Mouse (Mus musculus) heart, embryonic 16.5 days (tissue): ENCODE data around the gene C3. TPM values are rescaled to one million over a fixed set of nuclear protein-coding genes. Genes with fewer than 3 reads are reported as not detected.

Experiments
- ATAC-seq: fragments of 200-750 bp; cut with Nextera tagmentation; replicated peaks from 2 replicates; pipeline ENCODE4 v1.8.0; 2017; ENCODE audit warnings: moderate number of reproducible peaks; ENCODE audit not compliant: insufficient read depth, low FRiP score; ENCODE audit errors: extremely low read depth
- H3K27ac ChIP-seq: fragments of 300-500 bp; sonication (generic); 2 replicates; pipeline ENCODE4 v1.5.1; 2014; ENCODE audit warnings: mild to moderate bottlenecking, low read length, control low read depth, moderate library complexity
- H3K27me3 ChIP-seq: fragments of 300-500 bp; sonication (generic); 2 replicates; pipeline ENCODE4 v1.6.1; 2014; ENCODE audit warnings: low read length, mixed read lengths; ENCODE audit not compliant: control insufficient read depth, insufficient read depth
- H3K36me3 ChIP-seq: fragments of 300-500 bp; sonication (generic); 2 replicates; pipeline ENCODE4 v1.6.1; 2014; ENCODE audit not compliant: control insufficient read depth, insufficient read depth
- H3K4me1 ChIP-seq: fragments of 300-500 bp; sonication (generic); 2 replicates; pipeline ENCODE4 v1.6.1; 2014; ENCODE audit warnings: low read length, mixed read lengths; ENCODE audit not compliant: control insufficient read depth, insufficient read depth
- H3K4me2 ChIP-seq: fragments of 300-500 bp; sonication (generic); 2 replicates; pipeline ENCODE4 v1.6.1; 2014; ENCODE audit warnings: low read depth, mild to moderate bottlenecking, control low read depth, low read length
- H3K4me3 ChIP-seq: fragments of 300-500 bp; sonication (generic); 2 replicates; pipeline ENCODE4 v1.5.1; 2014; ENCODE audit warnings: mild to moderate bottlenecking, control low read depth, low read length
- H3K9ac ChIP-seq: fragments of 300-500 bp; sonication (generic); 2 replicates; pipeline ENCODE4 v1.6.1; 2014; ENCODE audit warnings: low read length, control low read depth
- H3K9me3 ChIP-seq: fragments of 300-500 bp; sonication (generic); replicated peaks from 2 replicates; pipeline ENCODE4 v1.6.1; 2016; ENCODE audit warnings: low read length; ENCODE audit not compliant: control insufficient read depth
- WGBS: fragments of 180-500 bp; shearing (Covaris S2); extraction: QIAGEN DNeasy Blood & Tissue Kit; methylation state at CpG from one replicate; pipeline ENCODE4 v1.1.7; 2014; 5-methylcytosine and 5-hydroxymethylcytosine counted together
- polyA plus RNA-seq: library from polyadenylated mRNA; unstranded; fragments of >200 nt; fragmentation: Nextera tagmentation; extraction: Ambion mirVana; gene quantifications from 2 replicates; pipeline ENCODE4 v1.2.1, GENCODE M21; 2015

Gene C3
- polyA plus RNA-seq, 1 experiment from 2014 or later: 6.3 TPM

DNA sequence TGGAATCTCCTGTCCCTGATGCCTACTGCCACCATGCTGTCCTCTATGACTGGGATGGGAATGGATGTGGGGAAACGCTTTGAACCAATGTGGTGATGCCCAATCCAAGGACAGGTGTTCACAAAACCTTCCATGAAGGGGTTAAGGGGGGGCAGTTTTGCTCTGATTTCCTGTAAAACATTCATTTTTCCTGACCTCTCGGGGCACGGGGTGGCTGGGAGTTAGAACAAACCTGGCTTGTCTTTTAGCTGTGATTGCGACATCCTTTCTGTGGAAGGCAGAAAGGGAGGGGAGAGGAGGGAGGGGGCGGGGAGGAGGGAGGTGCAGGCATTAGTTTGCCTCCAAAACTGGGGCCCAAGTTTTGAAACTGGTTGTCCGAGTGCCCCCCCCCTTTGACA, 2.8 kb upstream of the C3 start:
- H3K36me3 ChIP-seq: peaks cover 8% of the 10 kb centered on the region
- H3K9ac ChIP-seq: no peak overlapping the region
- WGBS: 48% methylated on average over 6 of the region's 6 CpGs
- H3K4me2 ChIP-seq: no peak overlapping the region
- no peaks in the 10 kb centered on the region for H3K9me3 ChIP-seq
- H3K27me3 ChIP-seq: no peaks in the 10 kb centered on the region
- ATAC-seq: no peak
- no peak overlapping the region for H3K4me3 ChIP-seq
- H3K27ac ChIP-seq: no peak overlapping the region
- H3K4me1 ChIP-seq: no peaks in the 10 kb centered on the region

DNA sequence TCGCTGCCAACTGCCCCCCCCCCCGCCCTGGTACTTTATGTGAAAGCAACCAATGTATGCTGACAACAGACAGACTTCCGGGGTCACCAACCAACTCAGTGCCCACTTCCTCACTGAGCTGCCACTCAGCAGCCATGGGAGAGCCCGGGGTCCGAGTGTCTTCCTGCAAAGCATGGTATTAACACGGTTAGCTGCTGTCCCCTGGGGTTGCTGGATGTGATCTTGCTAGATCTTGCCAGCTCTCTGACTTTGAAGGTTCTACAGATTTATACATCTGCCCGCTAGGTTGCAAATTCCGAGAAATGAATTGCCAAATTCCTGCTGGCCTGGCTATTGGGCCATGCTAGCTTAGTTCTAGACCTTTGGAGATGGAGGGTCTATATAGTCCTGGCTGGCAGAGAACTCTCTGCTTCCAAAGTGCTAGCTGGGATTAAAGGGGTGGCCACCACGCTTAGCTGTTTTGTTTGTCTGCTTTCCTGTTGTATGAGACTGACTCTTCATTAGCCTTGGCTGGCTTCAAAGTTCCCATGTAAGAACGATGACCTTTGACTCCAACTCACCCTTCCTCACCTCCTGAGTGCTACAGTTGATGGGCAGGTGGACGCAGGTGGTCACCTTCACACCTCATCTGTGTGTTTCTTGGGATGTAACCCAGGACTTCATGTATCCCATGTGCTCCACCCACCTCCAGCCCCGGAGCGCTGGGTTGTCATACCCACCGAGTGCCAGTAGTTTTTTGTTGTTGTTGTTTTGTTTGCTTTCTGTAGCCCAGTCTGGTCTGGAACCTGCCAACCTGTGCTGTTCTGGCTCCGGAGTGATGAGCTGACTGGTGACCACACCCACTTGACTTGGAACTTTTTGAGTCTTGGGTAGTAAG, 2.2 kb upstream of the C3 start:
- Histone ChIP-seq H3K27ac (no peak overlapping the region), H3K4me1 (no peaks in the 10 kb centered on the region), H3K4me3 (no peak overlapping the region), H3K9ac (no peak overlapping the region), H3K27me3 (0 out of 2 replicates have a peak, but pooled peaks cover 3% of the 10 kb centered on the region), H3K4me2 (no peak overlapping the region), H3K9me3 (no peaks in the 10 kb centered on the region), H3K36me3 (0 out of 2 replicates have a peak, but pooled peaks cover 7% of the 10 kb centered on the region)
- WGBS: 71% methylated on average over 15 of the region's 15 CpGs
- no peak for ATAC-seq

GRCm38 (mm10) chr17:57228873-57229272, 937 bp upstream of the C3 start:
- Histone ChIP-seq H3K9ac (no peak overlapping the region), H3K4me1 (no peaks in the 10 kb centered on the region), H3K4me3 (no peak overlapping the region), H3K27me3 (0 out of 2 replicates have a peak, but pooled peaks cover 7% of the 10 kb centered on the region), H3K9me3 (no peaks in the 10 kb centered on the region), H3K36me3 (no peaks in the 10 kb centered on the region), H3K27ac (no peak overlapping the region), H3K4me2 (no peak overlapping the region)
- WGBS: 77% methylated on average over 3 of the region's 3 CpGs
- ATAC-seq: no peak

DNA sequence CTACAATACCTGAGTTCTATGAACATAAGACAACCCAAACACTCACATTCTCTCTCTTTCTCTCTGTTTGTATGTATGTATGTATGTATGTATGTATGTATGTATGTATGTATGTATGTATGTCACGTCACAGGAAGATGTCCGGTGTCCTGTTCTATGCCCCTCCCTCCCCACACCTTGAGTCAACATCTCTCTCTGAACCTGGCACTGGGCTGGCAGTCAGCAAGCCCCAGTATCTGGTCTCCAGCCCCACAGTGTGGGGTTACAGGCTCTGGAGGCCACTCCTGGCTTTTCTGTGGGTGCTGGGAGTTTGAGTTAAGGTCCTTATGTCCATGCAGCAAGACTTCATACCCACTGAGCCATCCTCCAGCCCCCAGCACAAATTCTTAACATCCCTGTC, 468 bp downstream of the C3 start:
- Histone ChIP-seq H3K4me3 (no peak overlapping the region), H3K9ac (no peak overlapping the region), H3K27ac (no peak overlapping the region), H3K36me3 (no peaks in the 10 kb centered on the region), H3K4me1 (no peaks in the 10 kb centered on the region), H3K27me3 (0 out of 2 replicates have a peak, but pooled peaks cover 7% of the 10 kb centered on the region), H3K4me2 (no peak overlapping the region), H3K9me3 (no peaks in the 10 kb centered on the region)
- ATAC-seq: no peak
- WGBS: 86% methylated on average over 2 of the region's 2 CpGs

DNA sequence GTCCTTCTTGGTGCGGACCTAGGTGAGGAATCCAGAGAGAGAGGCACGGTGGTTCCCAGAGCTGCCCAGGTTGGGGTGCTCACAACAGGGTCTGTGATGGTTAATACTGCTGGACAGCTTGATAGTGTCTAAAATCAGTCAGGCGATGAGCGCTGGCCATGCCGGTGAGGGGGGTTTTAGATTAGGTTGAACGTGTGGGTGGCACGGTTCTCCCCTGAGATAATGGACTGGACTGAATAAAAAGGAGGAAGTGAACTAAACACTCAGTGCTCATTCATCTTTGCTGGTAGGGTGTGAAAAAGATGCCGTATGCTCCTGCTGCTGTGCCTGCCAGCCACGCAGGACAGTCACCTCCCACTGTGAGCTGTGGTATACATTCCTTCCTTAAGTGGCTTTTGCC, 4.6 kb downstream of the C3 start:
- no peak for ATAC-seq
- Histone ChIP-seq H3K4me3 (no peak overlapping the region), H3K4me1 (no peaks in the 10 kb centered on the region), H3K36me3 (no peaks in the 10 kb centered on the region), H3K9me3 (no peaks in the 10 kb centered on the region), H3K4me2 (no peak overlapping the region), H3K27ac (no peak overlapping the region), H3K9ac (no peak overlapping the region), H3K27me3 (peaks cover 8% of the 10 kb centered on the region; the same call in 1 of the 2 replicates)
- WGBS: 57% methylated on average over 9 of the region's 9 CpGs

- Histone ChIP-seq H3K9me3 (no peaks in the 10 kb centered on the region), H3K36me3 (no peaks in the 10 kb centered on the region), H3K4me3 (no peak overlapping the region), H3K4me1 (no peaks in the 10 kb centered on the region), H3K27ac (no peak overlapping the region), H3K9ac (no peak overlapping the region), H3K27me3 (peaks cover 9% of the 10 kb centered on the region; the same call in 1 of the 2 replicates), H3K4me2 (no peak overlapping the region)
- 42% methylated on average over 4 of the region's 4 CpGs for WGBS
- ATAC-seq: no peak
Observed at GRCm38 (mm10) chr17:57221911-57222310, 6.0 kb downstream of the C3 start.

DNA sequence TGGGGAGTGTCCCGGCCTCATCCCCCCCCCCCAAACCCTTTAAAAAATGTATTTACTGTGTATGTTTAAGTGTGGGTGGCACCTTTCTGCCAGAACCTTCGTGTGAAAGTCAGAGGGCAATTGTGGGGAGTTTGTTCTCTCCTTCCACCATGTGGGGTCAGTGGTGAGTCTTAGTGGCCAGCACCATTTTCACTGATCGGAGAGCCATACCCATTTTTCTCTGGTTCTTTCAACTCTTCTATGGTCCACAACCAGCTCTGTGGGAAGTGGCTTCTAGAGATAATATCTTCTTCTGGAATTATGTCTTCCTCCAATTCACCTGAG, 8.1 kb downstream of the C3 start:
- H3K4me1 ChIP-seq: no peaks in the 10 kb centered on the region
- no peaks in the 10 kb centered on the region for H3K36me3 ChIP-seq
- whole genome bisulfite sequencing: 17% methylated on average over 3 of the region's 3 CpGs
- ATAC-seq: no peak
- H3K4me3 ChIP-seq: no peak overlapping the region
- H3K27ac ChIP-seq: no peak overlapping the region
- H3K4me2 ChIP-seq: no peak overlapping the region
- H3K9me3 ChIP-seq: no peaks in the 10 kb centered on the region
- H3K9ac ChIP-seq: no peak overlapping the region
- H3K27me3 ChIP-seq: peaks cover 7% of the 10 kb centered on the region; the same call in 1 of the 2 replicates

- Histone ChIP-seq H3K4me1 (no peaks in the 10 kb centered on the region), H3K27me3 (peaks cover 3% of the 10 kb centered on the region; the same call in 1 of the 2 replicates), H3K36me3 (no peaks in the 10 kb centered on the region), H3K4me3 (no peak overlapping the region), H3K9me3 (no peaks in the 10 kb centered on the region), H3K27ac (no peak overlapping the region), H3K9ac (no peak overlapping the region), H3K4me2 (no peak overlapping the region)
- 22% methylated on average over 11 of the region's 11 CpGs for WGBS
- no peak for ATAC-seq
Observed at GRCm38 (mm10) chr17:57219167-57219883, 8.6 kb downstream of the C3 start.

GRCm38 (mm10) chr17:57218335-57218900, 9.5 kb downstream of the C3 start:
- Histone ChIP-seq H3K4me3 (no peak overlapping the region), H3K27ac (no peak overlapping the region), H3K27me3 (peaks cover 3% of the 10 kb centered on the region; the same call in 1 of the 2 replicates), H3K36me3 (no peaks in the 10 kb centered on the region), H3K9me3 (no peaks in the 10 kb centered on the region), H3K4me2 (no peak overlapping the region), H3K9ac (no peak overlapping the region), H3K4me1 (no peaks in the 10 kb centered on the region)
- 58% methylated on average over 12 of the region's 12 CpGs for WGBS
- ATAC-seq: no peak
